Mouse (Mus musculus) mature B cell (primary cell): ENCODE data around the gene Rnf20.
"Not testable (repeated sequence)": the region's sequence is repeated elsewhere in the genome, so short reads cannot be mapped to it uniquely, and the experiment has no call there.

Experiments
- in situ Hi-C: fragments of 300-500 bp; cut with MboI; formaldehyde crosslinking; loops from 2 replicates; pipeline ENCODE4 v1.14.3; 2019

The Rnf20 gene

DNA sequence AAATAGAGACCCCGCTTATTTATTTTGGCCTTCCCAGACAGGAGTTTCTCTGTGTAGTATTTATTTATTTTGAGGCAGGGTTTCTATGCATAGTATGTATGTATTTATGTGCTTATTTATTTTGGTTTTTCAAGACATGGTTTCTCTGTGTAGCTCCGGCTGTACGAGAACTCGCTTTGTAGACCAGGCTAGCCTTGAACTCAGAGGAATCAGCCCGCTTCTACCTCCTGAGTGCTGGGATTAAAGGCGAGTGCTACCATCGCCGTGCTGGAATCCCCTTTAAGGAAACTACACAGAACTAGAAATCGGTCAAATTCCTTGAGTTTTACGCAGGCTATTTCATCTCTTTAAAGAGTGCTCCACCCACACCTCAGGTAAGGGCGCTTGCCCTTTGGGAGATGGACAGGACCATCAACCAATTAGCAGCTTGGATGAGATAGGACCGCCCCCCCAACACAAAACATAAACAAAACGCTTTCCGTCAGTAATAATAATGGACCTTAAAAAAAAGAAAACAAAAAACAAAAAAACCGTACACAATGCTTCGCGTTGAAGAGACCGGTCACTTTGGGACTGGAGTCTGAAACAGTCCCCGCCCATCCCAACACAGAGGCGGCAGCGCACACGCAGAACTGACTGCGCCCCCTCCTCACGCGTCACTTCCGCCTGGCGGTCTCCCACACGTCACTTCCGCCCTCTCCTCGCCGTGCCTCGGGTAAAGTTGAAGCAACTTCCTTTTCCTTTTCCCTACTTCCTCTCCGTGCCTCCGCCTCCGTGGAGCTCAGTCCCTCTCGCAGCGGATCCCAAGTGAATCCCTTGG lies at the start of gene Rnf20:
Rnf20 (plus strand) TSS at position 688 of the 820 bp plus-strand sequence.
- in situ Hi-C loops, result loop anchor here (10.0 kb wide), 1 partner anchor 107 kb away; the partner anchor contains the start of genes Mrpl50 and Zfp189

DNA sequence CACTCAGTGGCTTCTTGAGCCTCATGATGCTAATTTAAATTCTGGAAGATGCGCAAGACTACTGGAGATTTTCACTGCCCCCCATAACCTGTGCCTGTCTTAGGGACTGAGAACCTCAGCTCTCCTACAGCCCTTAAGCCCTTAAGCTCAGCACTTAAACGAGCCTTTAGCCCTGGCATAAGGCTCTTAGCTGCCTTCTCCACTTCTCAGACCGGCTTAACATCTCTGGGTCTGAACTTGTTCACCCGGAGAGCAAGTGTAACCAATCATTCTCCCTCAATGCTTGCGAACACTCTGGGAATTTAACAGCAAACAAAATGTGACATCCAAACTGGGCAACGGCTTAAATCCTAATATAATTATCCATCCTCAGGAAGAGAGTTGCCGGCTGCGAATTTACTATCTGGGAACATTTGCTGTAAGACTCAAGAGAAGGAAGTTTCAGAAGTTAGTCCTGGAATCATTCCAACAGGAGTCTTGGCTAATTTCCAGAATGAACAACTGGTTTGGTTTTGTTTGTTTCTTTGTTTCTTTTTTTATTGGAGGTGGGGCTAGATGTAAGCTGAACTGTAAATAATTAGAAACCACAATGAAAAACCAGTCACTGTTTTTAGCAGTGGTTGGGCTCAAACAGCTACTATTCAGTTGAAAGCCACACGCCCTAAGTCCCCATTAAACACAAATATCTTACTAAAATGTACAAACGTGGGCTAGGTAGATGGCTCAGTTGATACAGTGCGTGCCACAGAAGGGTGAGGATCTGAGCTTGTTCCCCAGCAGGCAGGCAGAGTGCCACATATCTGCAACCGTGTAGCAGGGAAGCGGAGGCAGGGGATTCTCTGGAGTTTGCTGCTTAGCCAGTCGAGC lies 47.6 kb upstream of the Rnf20 start:
- in situ Hi-C loops, result no loop called here

DNA sequence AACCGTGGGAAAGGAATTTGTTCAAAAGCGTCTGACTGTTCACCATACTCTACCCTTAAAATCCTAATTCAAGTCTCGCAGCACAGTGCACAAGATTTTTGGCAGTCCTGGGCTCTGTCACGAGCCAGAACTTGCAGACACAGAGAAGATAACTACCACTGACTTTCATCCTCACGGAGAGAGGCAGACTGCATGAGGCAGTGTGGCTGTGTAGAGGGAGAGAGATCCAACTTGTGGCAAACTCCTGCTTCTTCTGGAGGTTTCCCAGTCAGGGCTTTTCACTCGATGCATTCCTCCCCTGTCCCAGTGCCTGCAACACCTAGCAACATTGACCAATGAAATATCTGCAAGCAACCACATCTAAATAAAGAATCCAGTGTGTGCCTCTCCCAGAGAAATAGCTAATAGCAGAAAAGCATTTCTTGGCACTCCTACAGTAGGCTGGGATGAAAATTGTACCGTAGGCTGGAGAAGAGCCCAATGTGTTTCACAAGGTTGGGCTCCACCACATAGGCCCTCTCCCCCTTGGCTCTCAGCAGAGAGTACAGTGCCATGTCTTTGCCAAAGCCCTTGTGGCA lies 46.2 kb upstream of the Rnf20 start:
- in situ Hi-C loops, result no loop called here

DNA sequence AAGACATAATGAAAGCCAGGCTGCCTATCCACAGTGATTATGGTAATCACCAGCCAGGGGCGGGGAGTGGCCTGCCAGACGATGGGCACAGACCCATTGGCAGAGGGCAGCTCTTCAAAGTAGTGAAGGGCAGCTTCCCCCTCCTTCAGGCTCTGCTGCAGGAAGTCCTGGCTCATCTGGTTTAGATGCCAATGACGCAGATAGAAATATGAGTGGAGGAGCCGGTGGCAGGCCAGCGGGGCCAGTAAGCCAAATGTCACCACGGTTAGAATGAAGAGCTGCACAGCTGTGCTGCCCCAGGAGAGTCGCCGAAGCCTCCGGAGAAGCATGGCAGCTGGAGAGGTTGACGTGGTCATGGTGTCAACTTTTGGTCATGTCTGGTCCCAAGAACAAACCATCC lies 45.0 kb upstream of the Rnf20 start:
- in situ Hi-C loops, result no loop called here

DNA sequence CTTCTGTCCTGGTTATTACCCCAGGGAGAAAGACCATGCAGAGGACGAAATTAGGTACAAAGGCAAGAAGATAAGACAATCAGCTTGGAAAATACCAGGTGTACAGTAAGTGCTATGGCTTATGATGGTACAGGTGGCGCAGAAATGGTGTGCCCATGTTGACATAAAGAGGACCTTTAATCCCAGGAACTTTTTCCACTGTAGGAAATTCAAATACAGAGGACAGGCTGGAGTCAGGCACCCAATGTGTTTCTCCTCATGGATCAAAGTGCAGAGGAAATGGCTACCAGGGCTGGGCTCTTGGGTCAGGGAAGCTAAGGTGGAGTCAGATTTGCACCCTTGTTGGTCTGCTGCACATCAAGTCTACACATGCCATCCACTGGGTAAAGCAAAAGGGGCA lies 41.7 kb upstream of the Rnf20 start:
- in situ Hi-C loops, result no loop called here

DNA sequence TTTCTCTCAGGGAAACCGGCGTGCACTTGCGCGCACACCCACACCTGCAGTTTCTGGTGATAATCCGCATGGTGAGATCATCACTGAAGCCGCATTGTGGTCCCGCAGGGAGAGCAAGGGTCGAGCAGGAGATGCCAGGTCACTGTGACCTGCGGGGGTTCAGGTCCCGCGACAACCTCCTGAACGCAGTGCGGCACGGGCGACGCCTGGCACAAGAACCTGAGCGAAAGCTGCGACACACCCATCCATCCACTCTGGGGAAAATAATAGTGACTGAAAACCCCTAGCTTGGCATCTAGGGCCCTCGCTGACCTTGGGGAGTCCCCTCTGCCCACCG lies 35.0 kb upstream of the Rnf20 start:
- in situ Hi-C loops, result no loop called here

DNA sequence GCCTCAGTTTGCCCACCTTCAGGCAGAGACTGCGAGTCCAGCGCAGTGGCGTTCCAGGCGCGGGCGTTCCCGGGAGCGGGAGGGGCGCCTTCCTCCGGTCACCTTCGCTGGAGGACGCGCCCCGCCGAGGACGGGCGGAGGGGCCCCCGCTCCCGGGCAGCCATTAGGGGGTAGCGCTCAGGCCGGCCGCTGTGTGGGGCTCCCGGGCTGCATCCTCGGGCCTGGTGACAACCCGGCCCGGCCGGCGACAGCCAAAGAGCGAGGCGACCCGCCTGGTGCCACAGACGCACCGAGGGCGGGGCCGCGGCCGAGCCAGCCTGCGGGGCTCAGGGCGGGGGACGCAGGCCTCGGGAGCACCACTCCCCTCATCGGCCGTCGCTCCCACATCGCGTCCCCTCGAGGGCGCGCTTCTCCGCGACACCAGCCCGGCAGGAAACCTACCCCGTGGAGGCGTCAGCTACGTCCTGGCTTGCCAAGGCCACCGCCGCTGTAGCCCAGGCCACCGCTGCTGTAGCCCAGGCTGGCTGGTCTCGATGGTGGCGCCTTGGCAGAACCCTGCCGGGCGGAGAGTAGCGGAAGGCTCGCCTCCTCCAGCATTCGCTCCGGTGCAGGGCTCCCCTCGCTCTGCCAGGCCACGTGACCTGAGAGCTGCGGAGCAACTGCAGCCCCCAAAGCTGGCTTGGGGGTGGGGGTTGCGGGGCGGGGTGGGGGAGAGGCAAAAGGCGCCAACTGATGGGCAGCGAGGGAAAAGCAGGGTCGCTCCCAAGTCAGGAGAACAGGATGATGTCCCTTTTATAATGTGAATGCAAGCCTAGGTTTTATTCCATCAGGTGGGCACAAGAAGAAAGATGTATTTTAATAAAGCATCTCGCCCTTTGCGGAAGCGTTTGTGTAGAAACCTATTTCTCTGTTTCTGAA lies 34.4 kb upstream of the Rnf20 start, which contains the start of gene Tmem246:
Tmem246 (minus strand) TSS at position 694 of the 918 bp plus-strand sequence.
- in situ Hi-C loops, result no loop called here

DNA sequence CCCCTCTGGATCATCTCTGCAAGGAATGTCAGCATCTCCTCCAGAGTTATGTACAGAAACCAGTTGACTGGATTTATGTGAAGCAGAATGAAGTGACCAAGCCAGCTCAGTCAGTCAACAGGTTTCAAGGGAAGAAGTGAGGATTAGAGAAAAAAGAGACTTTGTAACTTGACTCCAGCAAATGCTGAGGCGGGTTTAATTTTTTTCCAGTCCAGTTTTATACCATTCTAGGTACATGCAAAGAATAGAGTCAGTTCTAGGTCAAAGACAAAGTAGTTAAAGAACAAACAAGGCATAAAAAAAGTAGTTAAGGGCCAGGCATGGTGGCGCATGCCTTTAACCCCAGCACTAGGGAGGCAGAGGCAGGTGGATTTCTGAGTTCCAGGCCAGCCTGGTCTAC lies 28.6 kb upstream of the Rnf20 start:
- in situ Hi-C loops, result no loop called here

DNA sequence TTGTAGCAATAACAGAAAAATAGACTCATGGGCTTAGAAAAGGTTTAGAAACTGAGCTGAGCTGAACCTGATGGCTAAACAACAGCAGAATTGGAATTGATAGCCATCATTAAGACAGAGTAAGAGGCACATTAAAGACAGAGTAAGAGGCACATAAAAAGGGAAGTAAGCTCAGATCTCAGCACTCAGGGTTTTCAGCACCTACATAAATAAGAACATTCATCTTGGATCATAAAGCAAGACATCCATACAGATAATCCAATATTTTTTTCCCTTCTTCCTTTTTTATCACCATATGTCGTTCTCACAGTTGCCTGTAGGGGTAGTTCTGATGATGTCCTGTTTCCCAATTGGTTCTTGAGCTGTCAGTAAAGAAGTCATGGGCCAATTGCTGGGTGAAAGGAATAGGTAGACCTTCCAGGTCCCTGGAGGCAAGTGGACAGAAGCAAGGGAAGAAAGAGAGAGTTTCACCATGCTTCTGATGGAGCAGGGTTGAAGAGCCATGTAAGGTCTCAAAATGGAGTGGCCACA lies 27.7 kb upstream of the Rnf20 start:
- in situ Hi-C loops, result no loop called here

DNA sequence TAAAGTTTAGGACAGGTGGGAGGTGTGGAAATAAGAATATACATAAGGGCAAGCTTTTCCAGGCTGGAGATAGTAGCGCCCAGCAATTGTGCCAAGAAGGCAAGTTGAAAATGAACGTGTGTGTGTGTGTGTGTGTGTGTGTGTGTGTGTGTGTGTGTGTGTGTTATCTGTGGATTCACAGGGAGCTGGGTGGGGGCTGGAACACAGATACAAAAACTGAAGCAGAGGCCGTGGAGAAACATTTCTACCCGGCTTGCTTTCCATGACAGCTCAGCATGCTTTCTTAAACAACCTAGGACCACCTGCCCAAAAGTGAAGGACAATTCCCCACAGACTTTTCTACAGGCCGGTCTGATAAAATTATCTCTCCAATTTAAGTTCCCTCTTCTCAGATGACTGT lies 27.2 kb upstream of the Rnf20 start:
- in situ Hi-C loops, result no loop called here

DNA sequence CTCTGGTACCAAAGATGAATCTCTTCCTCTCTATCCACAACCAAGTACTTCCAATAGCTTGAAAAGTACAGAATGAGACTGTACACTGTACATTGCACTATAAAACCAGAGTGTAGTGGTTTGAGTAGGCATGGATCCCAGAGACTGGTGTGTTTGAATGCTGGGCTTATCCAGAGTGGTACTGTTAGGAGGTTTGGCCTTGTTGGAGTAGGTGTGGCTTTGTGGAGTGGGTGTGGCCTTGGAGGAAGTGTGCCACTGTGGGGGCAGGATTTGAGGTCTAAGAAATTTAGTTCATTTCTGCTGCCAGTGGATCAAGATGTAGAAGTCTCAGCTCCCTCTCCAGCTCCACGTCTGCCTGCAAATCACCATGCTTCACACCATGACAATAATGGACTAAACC lies 26.3 kb upstream of the Rnf20 start:
- in situ Hi-C loops, result no loop called here

DNA sequence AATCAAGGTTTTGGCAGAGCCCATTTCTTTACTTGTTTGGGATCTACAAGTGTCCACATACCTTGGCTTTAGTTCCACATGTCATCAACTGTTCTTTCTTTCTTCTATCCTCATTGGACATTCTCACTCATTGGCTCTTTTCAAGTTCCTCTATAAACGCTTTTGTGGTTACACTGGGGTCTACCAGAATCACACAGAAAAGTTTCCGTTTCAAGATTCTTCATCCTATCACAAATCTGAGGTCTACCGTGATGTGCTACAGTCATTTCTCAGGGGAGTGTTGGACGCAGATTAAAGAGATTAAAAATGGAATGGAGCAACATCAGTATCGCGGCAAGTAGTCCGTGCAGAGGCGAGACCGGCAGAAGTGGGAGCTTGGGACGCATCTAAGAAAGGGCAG lies 14.9 kb upstream of the Rnf20 start:
- in situ Hi-C loops, result no loop called here

DNA sequence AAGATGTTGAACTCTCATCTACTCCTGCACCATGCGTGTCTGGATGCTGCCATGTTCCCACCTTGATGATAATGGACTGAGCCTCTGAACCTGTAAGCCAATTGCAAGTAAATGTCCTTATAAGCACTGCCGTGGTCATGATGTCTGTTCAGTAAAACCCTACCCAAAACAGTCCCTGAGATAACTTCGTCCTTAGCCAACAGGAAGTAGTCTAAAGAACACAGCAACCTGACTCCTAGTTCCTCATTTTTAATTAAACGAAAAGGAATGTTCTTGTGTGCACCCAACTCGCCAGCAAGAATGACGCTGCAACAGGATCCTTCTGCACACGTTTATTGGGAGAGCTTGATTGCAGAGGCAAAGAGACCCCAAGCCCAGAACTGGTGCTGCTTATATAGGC lies 11.9 kb upstream of the Rnf20 start:
- in situ Hi-C loops, result not testable (repeated sequence)

DNA sequence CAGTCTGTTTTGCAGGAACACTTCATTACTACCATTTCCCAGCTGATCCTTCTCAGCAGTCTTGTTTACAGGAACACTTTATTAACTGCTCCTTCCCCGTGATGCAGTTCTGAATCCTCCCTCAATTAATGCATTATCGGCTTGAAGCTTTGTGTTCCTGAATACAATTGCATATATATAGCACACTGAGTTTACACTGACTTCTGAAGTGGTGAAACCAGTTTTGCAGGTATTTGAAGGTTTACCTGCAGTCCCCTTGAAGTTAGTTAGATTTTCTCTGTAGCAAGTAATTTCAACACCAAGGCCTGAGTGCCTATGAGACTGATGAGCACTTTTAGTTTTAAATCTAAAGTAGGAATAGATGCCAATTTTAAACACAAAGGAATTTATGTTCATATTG lies 9.5 kb upstream of the Rnf20 start:
- in situ Hi-C loops, result no loop called here

DNA sequence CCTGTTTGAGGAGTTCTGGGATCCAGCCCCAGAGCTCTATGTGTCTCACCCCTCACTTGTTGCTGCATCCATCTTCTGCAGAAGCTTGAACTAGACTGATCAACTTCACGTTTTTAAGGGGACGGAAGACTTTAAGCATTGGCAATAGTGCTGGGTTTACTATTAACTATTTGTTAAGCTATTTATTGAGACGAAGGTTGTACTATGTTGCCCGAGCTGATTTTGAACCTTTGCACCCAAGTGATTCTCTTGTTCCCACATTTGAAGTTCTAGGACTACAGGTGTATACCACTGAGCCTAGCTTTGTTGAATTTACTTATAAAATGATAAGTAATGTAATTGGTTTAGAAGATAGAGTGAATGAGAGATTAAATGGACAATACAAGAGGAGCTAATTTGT lies 7.9 kb upstream of the Rnf20 start:
- in situ Hi-C loops, result no loop called here

DNA sequence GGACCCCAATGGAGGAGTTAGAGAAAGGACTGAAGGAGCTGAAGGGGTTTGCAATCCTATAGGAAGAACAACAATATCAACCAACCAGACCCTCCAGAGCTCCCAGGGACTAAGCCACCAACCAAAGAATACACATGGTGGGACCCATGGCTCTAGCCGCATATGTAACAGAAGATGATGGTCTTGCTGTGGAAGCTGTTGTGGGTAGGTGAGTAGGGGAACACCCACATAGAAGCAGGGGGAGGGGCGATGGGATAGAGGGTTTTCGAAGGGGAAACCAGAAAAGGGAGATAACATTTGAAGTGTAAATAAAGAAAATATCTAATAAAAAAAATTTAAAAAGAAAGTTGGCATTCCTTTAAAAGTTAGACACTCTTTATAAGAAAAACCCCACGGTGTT lies 6.8 kb upstream of the Rnf20 start:
- in situ Hi-C loops, result not testable (repeated sequence)

DNA sequence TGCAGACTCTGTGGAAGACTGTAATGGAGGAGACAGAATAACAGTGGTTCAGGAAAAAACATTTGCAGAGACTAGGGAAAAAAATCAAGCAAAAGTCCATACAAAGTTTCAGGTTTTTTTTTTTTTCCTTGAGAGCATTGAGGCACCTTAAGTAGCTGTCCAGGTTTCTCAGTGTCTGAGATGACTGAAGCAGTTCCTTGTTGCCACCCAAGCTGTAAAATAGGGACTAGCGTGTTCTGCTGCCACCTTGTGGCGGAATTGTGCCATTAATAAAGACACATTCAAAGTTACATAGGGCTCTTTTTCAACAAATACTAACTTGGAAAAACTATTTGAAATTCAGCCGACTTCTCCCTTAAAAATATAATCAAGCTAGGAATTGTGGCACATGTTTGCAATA lies 4.8 kb upstream of the Rnf20 start:
- in situ Hi-C loops, result no loop called here

DNA sequence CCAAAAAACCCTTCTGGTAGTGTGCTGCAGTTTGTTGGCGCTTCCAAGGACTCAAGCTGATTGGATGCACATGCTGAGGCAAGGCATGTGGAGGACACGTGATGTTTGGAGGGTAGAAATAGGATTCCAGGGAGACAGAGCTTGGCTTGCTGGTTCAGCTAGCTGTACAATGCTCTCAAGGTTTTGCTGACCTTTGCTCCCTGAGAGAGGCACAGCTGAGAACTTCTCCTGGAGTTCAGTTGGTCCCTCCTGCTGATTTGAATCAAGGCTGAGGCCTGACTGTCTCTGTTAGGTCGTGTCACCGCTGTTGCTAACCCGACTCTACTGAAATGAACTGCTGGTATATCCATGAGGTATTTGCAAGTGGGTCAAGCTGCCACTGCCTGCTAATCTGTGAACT lies 2.9 kb upstream of the Rnf20 start:
- in situ Hi-C loops, result no loop called here

DNA sequence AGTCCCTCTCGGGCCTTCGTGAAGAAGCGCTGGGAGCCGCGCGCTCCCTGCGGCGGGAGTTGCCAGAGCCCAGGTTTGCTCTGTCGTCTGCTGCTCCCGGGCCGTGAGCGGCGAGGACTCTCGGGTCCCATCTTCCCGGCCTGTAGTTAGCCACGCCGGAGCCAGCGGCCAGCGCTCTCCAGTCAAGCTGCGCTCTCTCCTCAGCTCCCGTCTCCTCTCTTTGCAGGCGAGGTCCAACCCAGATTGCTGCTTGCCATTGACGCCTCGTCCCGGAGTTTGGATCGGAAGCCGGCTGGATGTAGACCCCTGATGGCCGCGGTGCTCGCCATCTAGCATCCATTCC lies 304 bp downstream of the Rnf20 start:
- in situ Hi-C loops, result loop anchor here (10.0 kb wide), 1 partner anchor 107 kb away; the partner anchor contains the start of genes Mrpl50 and Zfp189

DNA sequence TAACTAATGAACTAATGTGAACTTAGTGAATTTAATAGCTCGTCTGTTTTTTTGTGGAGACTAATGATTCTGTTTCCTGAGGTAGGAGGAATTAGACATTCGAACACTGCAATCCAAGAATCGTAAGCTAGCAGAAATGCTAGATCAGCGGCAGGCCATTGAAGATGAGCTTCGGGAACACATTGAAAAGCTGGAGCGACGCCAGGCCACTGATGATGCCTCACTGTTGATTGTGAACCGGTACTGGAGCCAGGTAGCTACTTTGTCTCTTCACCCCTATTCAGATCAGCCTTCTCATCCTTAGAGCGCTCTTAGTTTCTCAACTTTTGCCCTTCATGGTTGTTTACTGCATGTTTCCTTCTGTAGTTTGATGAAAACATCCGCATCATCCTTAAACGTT lies 6.0 kb downstream of the Rnf20 start:
- in situ Hi-C loops, result loop anchor here (10.0 kb wide), 1 partner anchor 113 kb away; the partner anchor contains the start of genes Mrpl50 and Zfp189

DNA sequence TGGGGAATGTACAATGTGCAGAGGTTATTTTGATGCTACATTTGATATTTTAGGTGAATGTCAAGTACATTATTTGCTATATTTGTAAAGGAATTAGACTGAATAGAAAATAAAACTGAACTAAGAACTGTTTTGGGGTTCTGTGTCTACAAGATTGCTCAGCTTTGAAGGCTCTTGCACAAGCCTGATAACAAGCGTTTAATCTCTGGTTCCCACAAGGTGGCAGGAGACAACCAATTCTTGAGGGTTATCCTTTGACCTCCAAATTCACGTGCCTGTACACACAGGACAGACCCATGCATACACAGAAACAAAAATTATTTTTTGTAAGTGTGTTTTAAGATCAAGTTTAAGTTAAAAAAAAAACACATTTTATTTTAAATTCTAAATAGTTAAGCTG lies 8.1 kb downstream of the Rnf20 start:
- in situ Hi-C loops, result loop anchor here (10.0 kb wide), 1 partner anchor 115 kb away; the partner anchor contains the start of genes Mrpl50 and Zfp189
